Mouse (Mus musculus): ENCODE measurements around the gene Styxl1.

Styxl1 gene

DNA sequence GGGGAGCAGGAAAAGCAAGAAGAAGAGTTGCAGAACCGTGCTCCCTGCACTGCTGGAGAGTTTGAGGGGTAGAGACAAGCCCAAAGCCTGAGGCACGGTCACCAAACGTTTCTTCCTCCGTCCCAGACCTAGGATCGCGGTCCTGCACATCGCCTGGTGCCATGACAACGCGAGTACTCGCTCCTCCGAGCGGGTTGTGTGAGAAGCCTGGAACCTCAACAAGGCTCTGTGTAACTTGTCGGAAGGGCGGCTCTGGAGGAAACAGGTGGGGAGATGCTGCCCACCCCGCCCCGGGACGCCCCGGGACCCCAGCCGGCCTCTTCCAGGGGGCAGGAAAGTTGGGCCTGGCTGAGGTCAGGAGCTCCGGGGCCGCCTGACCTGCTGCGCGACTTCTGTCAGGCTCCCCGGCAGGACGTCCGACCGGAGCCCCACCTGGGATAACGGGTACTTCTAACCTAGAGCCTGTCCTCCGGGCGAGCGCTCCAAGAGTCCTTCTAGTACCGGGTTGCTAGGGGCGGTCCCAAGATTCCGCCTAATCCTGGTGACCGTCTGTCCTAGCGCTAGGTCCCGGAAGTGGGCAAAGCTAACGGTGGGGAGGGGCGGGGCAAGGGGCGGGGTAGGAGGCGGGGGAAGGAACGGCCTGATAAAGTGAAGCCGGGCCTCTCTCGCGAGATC lies at the start of gene Styxl1:
Gene Styxl1 (minus strand): TSS at position 590 of the 675 bp plus-strand sequence.
- peak; percentile 29 for DNase-seq (ENCODE audit: low read depth, low spot score)

DNA sequence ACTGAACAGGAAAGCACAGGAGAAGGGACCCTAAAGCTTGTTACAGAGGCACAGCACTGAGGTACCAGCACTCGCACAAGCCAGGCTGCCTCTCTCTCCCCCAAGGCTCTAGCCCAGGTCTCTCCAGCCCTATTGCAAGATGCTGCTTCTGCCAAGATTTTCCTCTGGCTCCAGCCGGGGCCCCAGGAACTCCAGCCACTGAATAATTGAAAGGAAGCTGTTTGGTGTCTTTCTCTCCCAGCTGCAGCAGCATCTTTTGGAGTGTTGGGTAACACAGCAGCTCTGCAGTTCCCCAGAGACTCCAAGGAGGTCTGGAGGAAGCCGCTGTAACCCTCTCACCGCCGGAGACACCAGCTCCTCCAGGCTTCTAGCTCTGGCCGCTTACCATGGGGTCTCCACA lies 48.0 kb upstream of the Styxl1 start:
- DNase-seq (ENCODE audit: low read depth, low spot score), result no peak

DNA sequence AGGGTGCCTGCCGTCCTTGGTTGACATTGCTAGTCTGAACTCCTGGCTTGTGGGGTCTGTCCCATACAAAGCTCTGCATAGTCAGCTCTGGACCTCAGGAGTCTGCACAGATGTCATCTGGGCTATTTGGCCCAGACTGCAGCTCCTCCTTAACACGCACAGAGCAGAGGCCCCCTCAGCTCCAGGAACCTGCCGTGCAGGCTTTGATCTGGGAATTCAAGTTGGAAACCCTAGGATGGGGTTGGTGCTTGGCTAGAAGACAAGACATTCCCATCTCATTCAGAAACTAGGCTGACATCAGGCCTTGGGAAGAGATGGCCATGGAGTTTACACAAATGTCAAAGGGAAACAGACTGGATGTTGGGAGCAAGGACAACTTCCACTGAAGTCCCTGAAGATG lies 46.3 kb upstream of the Styxl1 start:
- DNase-seq (ENCODE audit: low read depth, low spot score), result no peak

DNA sequence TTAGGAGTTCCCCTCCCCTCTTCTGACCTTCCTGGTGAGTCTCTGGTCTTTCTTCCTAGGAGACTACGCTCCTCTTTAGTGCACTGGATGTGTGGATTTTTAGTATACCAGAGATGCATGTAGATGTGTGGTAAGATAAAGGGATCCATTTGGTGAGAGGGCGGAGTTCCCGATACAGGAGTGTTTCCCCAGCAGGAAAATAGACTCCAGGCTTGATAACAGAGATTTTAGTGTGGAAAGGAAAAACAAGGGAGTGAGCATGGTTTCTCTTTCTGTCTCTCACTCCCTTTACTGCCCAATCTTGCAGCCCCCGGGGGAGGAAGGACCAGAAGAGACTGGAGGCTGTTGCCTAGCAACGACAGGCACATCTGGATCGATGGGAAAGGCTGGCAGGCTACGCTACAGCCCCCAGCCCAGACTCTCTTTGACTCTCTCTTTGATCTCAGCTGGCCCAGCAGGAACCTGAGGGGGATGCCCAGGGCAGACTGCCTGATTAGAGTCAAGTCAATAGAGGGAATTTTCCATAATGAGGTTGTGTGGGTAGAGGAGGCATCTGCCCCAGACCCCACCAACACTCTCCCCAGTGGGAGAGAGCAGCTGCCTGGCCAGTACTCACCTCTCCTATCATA lies 44.2 kb upstream of the Styxl1 start:
- peak; percentile 40 for DNase-seq (ENCODE audit: low read depth, low spot score)

DNA sequence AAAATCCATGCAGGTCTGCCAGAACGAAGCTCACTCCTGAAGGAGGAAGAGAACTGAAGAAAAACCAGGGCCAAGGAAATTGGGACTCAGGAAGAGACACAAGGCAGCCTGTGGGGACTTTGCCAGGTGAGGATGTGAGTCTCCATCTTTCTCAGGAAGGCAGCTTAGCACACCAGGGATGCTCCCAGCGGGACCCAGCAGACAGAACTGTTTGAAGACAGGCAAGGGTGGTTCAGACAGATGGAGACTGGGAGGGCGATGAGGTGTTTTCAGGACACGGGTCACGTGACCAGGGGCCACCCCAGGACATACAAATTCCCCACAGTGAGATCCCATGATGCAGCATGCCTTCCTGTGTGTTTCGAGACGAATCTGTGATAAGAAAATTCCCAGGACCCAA lies 40.3 kb upstream of the Styxl1 start:
- no peak for DNase-seq (ENCODE audit: low read depth, low spot score)

DNA sequence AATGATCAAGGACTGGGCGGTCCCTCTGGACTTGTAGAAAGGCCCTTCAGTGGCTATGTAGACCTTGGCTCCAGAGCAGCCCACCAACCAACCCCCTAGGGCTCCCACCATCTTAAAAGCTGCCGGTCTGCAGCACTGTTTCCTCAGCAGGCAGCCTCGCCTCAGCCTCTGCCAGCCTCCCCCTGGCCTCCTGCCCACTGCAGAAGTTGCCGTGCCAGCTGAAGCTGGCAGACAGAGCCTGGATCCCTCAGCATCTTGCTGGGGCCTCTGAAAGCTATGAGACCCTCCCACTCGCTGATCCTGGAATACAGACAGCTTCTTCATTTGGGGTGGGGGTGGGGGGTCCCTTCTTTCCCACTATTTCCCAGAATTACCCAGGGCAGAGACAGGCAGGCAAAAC lies 34.8 kb upstream of the Styxl1 start:
- no peak for DNase-seq (ENCODE audit: low read depth, low spot score)

DNA sequence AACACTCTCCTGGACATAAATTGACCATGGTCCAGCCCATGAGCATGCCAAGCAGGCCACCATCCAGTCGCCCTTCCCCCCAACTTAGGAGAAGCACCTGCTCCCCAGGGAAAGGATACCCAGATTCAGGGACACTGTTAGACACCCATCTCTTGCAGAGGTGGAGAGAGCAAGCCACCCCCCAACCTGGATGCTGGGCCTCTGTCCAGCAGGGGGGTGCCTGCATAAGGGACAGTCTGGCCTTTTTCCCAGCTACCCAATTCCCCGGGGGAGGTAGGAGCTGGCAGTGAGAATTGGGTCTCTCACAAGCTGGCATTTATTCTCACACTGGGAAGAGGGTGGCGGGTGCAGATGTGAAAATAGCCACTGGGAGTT lies 29.1 kb upstream of the Styxl1 start:
- no peak for DNase-seq (ENCODE audit: low read depth, low spot score)

DNA sequence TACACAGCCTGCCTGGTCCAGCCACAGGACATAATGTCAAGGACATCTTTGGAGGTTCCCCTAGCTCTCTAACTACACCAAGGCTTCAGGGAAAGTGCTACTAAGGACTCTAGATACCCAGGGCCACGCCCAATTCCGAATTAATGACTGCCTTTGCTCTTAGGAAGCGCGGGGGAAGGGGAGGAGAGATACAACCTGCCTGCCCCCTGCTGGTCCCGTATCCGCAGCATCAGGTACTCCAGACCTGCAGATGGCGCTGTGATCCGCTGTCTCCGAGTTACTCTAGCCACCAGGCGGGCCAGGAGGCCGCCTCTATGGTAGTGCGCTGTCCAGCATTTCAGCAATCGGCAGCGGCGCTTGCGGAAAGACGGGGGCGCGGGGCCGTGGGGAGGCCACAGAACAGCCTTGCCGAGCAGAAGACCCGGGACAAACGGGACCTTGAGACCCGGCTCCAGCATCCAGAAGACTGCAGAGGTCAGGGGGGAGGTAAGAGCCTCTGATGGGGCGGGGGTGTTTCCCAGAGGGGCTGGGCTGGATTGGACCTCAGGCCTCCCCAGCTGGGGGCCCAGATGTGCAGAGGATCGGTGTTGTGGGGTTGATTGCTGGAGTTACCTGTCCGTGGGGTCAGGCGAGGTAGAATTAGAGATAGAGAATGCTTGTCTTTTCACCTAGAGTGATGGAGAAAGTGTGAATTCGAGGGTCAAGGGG lies 28.5 kb upstream of the Styxl1 start, which contains the start of gene Srrm3:
Gene Srrm3 (plus strand): TSS at position 336 of the 708 bp plus-strand sequence.
- DNase-seq (ENCODE audit: low read depth, low spot score), result peak; percentile 92

DNA sequence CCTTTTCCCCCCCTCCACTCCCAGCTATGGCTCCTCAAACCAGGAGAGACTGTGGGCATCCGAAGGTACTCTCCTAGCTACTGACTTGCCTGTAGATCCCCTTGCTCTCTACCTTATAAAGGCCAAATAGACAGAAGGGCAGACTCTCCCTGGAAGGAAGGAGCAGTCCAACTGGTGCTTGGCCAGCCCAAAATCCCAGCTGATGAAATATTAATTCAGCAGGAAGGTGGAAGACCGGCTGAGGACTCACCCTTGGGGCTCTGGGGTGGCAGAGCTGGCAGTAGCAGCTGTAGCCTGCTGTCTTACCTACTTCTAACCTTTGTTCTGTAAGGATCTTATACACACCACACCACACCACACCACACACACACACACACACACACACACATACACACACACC lies 26.6 kb upstream of the Styxl1 start:
- DNase-seq (ENCODE audit: low read depth, low spot score), result no peak

DNA sequence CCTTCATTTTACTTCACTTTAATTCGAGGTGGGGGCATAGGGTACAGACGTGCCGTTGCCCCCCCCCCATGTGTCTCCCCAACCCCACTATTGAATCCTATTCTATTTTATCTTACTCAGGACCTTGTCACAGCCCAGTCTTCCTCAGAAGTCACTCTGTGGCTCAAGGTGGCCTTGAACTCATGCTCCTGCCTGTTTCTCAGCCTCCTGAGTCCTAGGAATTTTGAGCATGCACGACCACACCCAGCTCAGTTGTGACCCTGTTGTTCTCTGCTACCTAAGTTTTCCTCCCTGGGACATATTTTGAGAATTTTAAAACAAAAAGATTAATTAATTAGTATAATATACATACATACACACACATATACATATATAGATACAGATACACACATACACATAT lies 25.5 kb upstream of the Styxl1 start:
- DNase-seq (ENCODE audit: low read depth, low spot score), result no peak

DNA sequence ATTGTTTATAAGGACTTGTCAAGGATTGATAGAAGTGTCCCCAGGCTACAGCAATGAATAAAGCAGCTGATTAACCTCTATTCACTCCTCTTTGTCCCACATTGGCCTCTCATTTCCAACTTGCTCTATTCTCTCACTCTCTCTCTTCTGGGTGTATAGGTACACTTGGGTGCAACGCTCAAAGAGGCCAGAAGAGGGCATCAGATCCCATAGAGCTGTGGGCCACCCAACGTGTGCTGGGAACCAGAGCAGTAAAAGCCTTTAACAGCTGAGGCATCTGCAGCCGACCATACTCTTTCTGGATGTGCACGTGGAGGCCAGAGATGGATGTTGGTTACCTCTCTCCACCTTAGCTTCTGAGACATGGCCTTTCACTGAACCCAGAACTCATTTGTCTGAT lies 24.9 kb upstream of the Styxl1 start:
- no peak for DNase-seq (ENCODE audit: low read depth, low spot score)

DNA sequence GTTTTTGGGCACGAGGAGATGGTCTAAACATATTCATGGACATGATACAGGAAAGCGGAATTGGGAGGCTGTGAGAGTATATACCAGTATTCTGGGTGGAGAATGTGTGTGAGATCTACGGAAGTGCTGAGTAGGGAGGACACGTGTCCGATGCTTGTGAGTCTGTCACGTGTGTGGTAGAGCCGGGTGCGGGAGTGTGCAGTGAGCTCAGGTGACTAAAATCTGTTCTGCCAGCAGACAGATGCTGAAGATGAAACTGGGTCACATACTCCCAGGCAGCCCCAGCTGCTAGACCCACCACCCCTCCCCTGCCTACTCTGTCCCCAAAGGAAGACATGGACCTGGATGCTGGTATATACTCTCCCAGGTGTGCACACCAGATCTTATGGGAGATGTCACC lies 24.5 kb upstream of the Styxl1 start:
- no peak for DNase-seq (ENCODE audit: low read depth, low spot score)

DNA sequence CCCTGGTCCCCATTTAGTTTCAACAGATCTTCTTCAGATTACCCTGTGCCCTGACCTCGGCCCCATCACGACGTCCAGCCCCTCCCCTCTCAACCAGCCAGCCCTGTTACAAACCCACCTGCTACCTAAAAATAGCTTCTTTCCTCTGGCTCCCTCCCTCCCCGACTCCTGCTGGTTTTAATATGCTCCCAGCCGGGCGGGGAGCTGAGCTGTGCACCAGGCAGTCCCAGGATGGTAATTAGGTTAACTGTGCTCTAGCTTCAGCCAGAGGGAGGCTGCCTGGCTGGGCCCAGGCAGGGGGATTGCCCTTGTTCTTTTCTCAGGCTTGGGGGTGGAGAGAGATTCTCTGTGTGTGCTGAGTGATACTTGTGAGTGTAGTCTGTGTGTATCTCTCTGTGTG lies 22.7 kb upstream of the Styxl1 start:
- peak; percentile 53 for DNase-seq (ENCODE audit: low read depth, low spot score)

DNA sequence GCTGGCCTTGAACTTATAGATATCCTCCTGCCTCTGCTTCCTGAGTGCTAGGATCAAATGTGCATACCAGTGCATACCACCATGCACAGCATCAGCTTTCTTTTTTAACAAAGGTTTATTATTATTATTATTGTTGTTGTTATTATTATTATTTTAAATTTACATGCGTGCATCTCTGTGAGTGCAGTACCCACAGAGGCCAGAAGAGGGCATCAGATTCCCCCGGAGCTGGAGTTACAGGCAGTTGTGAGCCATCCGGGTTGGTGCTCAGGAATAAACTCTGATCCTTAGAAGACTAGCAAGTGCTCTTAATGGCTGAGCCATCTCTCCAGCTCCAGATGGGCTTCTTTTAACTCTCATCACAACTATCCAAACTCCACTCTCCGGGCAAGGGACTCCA lies 21.6 kb upstream of the Styxl1 start:
- peak; percentile 10 for DNase-seq (ENCODE audit: low read depth, low spot score)

DNA sequence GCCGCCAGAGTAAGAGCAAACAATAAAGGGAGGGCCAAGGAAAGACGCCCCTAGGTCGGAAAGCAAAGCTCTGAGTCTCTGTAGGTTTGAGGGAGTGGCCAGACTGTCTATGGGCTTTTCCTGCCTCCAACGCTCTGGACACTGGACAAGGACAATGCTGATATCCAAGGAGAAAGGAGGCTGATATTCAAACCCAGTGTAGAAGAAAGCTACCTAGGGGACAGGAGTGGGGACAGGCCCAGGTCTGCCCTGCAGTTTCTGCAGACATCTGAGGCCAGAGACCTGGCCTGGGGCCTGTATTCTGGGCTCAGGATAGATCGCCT lies 16.6 kb upstream of the Styxl1 start:
- no peak for DNase-seq (ENCODE audit: low read depth, low spot score)

DNA sequence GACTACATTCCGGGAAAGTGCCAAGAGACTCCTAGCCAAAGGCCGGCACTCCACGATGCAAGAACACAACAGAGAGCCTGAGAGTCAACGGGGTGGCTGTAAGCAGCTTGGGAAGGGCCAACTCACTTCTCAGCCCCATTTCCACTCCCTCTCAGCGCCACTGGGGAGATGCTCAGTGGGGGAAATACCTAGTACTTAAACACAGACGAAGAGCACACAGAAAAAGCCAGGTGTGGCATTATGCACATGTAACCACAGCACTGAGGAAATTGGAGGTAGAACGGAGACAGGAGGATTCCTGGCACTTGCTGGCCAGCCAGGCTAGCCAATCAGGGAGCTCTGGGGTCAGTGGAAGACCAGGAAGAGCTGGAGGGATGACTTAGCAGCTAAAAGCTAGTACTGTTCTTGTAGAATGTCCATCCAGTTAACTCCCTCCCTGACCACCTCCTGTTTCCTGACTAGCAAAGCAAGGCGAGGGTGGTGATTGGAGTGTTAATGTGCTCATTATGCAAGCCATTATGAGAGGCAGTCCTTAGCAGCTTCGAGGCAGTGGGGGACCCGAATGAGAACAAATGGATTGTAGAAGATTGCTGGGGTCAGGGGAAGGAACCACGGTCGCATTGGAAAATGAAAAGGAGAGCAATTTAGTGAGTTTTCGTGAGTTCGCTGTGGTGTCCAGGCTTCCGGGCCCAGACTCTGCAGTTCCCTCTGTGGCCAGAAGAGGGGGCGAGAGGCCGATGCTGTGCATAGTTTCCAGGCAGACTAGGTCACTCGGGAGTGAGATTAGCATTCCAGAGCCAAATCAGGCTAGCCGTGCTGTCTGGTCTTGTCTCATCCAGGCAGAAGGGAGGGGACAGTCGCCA lies 16.0 kb upstream of the Styxl1 start:
- peak; percentile 81 for DNase-seq (ENCODE audit: low read depth, low spot score)

DNA sequence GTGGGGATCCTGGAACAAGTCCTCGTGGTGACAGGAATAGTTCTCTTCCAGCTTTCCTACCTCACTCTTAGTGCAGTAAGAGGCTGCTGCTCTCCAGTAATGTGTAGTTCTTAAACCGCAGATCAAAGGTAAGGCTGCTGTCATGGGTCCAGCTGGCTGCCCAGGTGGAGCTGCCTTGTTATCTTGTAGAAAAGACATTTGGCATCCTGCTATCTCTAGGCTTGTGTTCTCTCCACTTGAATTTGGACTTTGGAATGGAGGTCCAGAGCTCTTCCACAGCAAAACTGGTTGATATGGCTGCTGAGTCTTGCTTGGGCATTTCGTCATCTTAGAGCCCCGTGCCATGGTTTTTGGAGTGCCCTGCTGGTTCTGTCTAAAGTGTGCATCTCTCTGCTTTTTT lies 4.7 kb upstream of the Styxl1 start:
- no peak for DNase-seq (ENCODE audit: low read depth, low spot score)

DNA sequence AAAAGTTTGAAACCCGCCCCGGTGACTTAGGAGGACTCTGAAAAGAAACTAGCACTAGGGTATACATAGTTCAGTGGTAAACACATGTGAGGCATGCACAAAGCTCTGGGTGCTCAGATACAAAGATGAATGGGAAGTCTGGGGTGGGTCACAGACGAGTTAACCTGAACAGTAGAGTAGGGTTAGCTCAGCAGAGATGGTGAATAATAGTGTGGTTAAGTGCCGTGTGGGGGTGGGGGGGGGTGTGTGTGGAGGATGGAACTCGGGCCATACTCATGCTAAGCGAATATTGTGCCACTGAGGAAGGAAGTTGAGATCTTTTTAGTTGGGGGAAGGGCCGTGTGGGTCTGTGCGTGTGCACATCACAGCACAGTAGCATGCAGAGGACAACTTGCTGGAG lies 2.1 kb upstream of the Styxl1 start:
- no peak for DNase-seq (ENCODE audit: low read depth, low spot score)

DNA sequence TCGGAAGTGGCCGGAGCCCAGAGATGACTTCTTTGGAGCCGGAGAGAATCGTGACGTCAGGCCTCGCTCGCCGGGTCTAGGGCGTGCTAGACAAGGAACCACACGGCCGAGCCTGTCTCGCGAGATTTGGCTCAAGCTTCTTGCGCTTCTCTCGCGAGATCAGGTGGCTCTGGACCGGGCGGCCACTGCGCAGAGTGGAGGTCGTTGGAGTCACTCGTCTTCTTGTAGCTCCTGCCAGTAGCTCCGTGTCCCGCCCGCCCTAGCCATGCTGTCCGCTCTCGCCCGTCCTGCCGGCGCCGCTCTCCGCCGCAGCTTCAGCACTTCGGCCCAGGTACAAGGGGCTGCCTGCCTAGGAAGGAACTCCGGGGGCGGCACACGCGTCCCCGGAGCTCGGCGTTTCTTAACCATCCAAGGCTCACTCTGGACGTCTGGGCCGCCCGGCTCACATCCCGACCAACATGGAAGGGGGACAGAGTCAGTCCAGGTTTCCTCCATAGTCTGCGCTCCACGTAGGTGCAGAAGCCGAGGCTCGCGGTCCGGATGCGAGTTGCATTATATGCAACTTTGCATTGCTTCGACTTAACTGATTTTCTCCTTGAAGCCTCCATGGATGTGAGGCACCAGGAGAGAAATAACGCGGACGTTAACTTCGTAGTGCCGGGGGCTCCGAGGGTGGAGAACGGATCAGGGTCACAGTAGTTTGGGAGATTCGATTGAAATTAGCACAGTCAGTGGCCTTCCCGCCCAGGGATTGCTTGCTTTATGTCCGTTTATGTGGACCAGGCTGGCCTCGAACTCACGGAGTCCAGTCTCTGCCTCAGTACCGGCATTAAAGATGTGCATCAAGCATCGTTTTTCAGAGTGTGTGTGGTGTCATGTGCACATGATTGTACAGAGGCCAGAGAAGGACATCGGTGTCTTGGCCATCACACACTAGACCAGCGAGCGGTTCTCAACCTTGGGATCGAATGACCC lies 573 bp upstream of the Styxl1 start, which contains the start of gene Mdh2:
Gene Mdh2 (plus strand): TSS at position 10 of the 975 bp plus-strand sequence.
- peak; percentile 100 for DNase-seq (ENCODE audit: low read depth, low spot score)

DNA sequence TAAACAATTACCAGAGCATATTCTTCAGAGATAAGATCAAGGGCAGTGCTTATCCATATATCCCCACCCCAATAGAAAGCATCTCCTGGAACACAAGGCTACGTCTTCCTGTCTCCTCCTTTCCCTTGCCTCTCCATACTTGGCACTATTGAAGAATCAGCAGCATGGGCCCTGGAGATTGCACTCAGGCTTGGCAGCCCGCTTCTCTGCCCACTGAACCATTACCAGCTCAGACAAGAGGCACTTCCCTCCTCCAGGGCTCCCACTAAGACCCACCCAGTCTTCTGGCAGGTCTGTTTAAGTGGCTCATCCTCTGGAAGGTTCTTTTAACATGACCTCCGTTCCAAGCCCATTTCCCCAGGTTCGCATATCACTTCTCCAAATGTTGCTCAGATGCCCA lies 1.6 kb downstream of the Styxl1 start:
- DNase-seq (ENCODE audit: low read depth, low spot score), result no peak

DNA sequence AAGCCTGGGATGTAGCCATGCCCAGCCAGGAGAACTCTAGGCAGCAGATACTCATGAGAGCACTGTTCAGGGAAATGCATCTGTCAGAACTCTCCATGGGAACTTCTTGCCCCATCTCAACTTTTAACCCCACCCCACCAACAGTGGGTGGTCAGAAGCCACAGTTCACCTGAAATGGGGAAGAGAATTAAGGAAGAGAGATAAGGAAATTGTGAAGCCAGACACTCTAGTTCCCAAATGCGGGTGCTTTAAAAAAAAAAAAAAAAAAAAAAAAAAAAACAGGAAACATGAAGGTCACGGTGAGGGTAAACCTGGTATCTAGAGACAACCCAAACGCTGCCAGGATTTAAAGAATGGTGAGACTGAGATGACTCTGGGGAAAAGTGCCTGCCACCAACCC lies 5.7 kb downstream of the Styxl1 start:
- DNase-seq (ENCODE audit: low read depth, low spot score), result no peak

All from forelimb bud, embryonic 11.5 days (tissue).